Mouse (Mus musculus): Measurements from ENCODE around the gene Lhfpl5. TPM values are rescaled to one million over a fixed set of nuclear protein-coding genes. Genes with fewer than 3 reads are reported as not detected.
A peak's percentile ranks its signal among the peaks of the same experiment; 100 is the strongest.

Gene Lhfpl5
- polyA plus RNA-seq, 1 experiment from 2014 or later, result not detected

- Histone ChIP-seq H3K4me1 (replicated peaks) (peaks cover 50% of the 10 kb centered on the region), H3K9me3 (replicated peaks) (no peaks in the 10 kb centered on the region), H3K9ac (no peak overlapping the region), H3K36me3 (peaks cover 37% of the 10 kb centered on the region), H3K27me3 (no peaks in the 10 kb centered on the region), H3K4me2 (no peak overlapping the region), H3K27ac (no peak overlapping the region), H3K4me3 (replicated peaks) (no peak overlapping the region)
- no peak for DNase-seq
- ATAC-seq (ENCODE audit: low read depth), result no peak
- WGBS (ENCODE audit: insufficient replicate concordance), result 26% methylated on average over 2 of the region's 2 CpGs
These were observed 37.2 kb downstream of the Lhfpl5 start for GRCm38 (mm10) chr17:28612603-28613002.

GRCm38 (mm10) chr17:28613096-28613495 lies 37.7 kb downstream of the Lhfpl5 start:
- ATAC-seq (ENCODE audit: low read depth) (no peak), DNase-seq (no peak)
- no peak overlapping the region for H3K4me3 ChIP-seq (replicated peaks)
- no peak overlapping the region for H3K9ac ChIP-seq
- WGBS (ENCODE audit: insufficient replicate concordance), result 58% methylated on average over 6 of the region's 6 CpGs
- peaks cover 33% of the 10 kb centered on the region for H3K36me3 ChIP-seq
- H3K9me3 ChIP-seq (replicated peaks), result no peaks in the 10 kb centered on the region
- peaks cover 54% of the 10 kb centered on the region for H3K4me1 ChIP-seq (replicated peaks)
- no peak overlapping the region for H3K4me2 ChIP-seq
- H3K27me3 ChIP-seq, result no peaks in the 10 kb centered on the region
- H3K27ac ChIP-seq, result no peak overlapping the region

GRCm38 (mm10) chr17:28615332-28615731 lies 39.9 kb downstream of the Lhfpl5 start:
- Histone ChIP-seq H3K4me1 (replicated peaks) (peaks cover 74% of the 10 kb centered on the region), H3K27ac (no peak overlapping the region), H3K9ac (no peak overlapping the region), H3K27me3 (no peaks in the 10 kb centered on the region), H3K4me3 (replicated peaks) (no peak overlapping the region), H3K4me2 (no peak overlapping the region), H3K9me3 (replicated peaks) (no peaks in the 10 kb centered on the region), H3K36me3 (peaks cover 45% of the 10 kb centered on the region)
- no peak for DNase-seq
- ATAC-seq (ENCODE audit: low read depth), result no peak
- WGBS (ENCODE audit: insufficient replicate concordance), result 88% methylated on average over 4 of the region's 4 CpGs

- ATAC-seq (ENCODE audit: low read depth) (no peak), DNase-seq (no peak)
- Histone ChIP-seq H3K4me1 (replicated peaks) (peaks cover 86% of the 10 kb centered on the region), H3K9me3 (replicated peaks) (no peaks in the 10 kb centered on the region), H3K9ac (peak overlapping the region; percentile 39; the same call in 1 of the 2 replicates), H3K4me2 (peak overlapping the region; percentile 35), H3K27me3 (no peaks in the 10 kb centered on the region), H3K27ac (peak overlapping the region; percentile 63; the same call in 1 of the 2 replicates), H3K4me3 (replicated peaks) (no peak overlapping the region), H3K36me3 (peaks cover 45% of the 10 kb centered on the region)
- 59% methylated on average over 10 of the region's 10 CpGs for WGBS (ENCODE audit: insufficient replicate concordance)
These were observed 42.2 kb downstream of the Lhfpl5 start for GRCm38 (mm10) chr17:28617636-28618035.

GRCm38 (mm10) chr17:28618124-28618523 lies 42.7 kb downstream of the Lhfpl5 start:
- 28% methylated on average over 7 of the region's 7 CpGs for WGBS (ENCODE audit: insufficient replicate concordance)

GRCm38 (mm10) chr17:28618775-28619174 lies 43.3 kb downstream of the Lhfpl5 start:
- peak overlapping the region; percentile 11; the same call in 1 of the 2 replicates for H3K9ac ChIP-seq
- WGBS (ENCODE audit: insufficient replicate concordance), result 82% methylated on average over 1 of the region's 1 CpGs
- H3K9me3 ChIP-seq (replicated peaks), result no peaks in the 10 kb centered on the region
- H3K36me3 ChIP-seq, result peaks cover 42% of the 10 kb centered on the region
- peaks cover 77% of the 10 kb centered on the region for H3K4me1 ChIP-seq (replicated peaks)
- no peak overlapping the region for H3K4me3 ChIP-seq (replicated peaks)
- ATAC-seq (ENCODE audit: low read depth) (no peak), DNase-seq (no peak)
- peak overlapping the region; percentile 63 for H3K27ac ChIP-seq
- no peaks in the 10 kb centered on the region for H3K27me3 ChIP-seq
- H3K4me2 ChIP-seq, result peak overlapping the region; percentile 35

More at GRCm38 (mm10) chr17:28618124-28618523, 42.7 kb downstream of the Lhfpl5 start:
- Histone ChIP-seq H3K4me1 (replicated peaks) (peaks cover 84% of the 10 kb centered on the region), H3K36me3 (peaks cover 45% of the 10 kb centered on the region), H3K27me3 (no peaks in the 10 kb centered on the region), H3K9ac (peak overlapping the region; percentile 39; the same call in 1 of the 2 replicates), H3K27ac (peak overlapping the region; percentile 63), H3K4me3 (replicated peaks) (no peak overlapping the region), H3K4me2 (peak overlapping the region; percentile 35), H3K9me3 (replicated peaks) (no peaks in the 10 kb centered on the region)
- ATAC-seq (ENCODE audit: low read depth), result peak; percentile 64
- DNase-seq, result peak; percentile 44

- DNase-seq (peak; percentile 38), ATAC-seq (ENCODE audit: low read depth) (peak; percentile 62)
- Histone ChIP-seq H3K4me2 (peak overlapping the region; percentile 97), H3K4me1 (replicated peaks) (peaks cover 53% of the 10 kb centered on the region), H3K9me3 (replicated peaks) (no peaks in the 10 kb centered on the region), H3K9ac (peak overlapping the region; percentile 96), H3K27ac (peak overlapping the region; percentile 88), H3K27me3 (no peaks in the 10 kb centered on the region), H3K36me3 (peaks cover 20% of the 10 kb centered on the region), H3K4me3 (replicated peaks) (peak overlapping the region; percentile 96)
- under 1% methylated on average over 77 of the region's 78 CpGs for WGBS (ENCODE audit: insufficient replicate concordance)
These were observed 46.2 kb downstream of the Lhfpl5 start for GRCm38 (mm10) chr17:28621381-28622299.

- Histone ChIP-seq H3K27me3 (no peaks in the 10 kb centered on the region), H3K4me1 (replicated peaks) (peaks cover 48% of the 10 kb centered on the region), H3K9ac (peak within 1 kb of the TSS; percentile 96), H3K27ac (peak within 1 kb of the TSS; percentile 88), H3K9me3 (replicated peaks) (no peaks in the 10 kb centered on the region), H3K4me2 (peak within 1 kb of the TSS; percentile 97), H3K4me3 (replicated peaks) (peak within 1 kb of the TSS; percentile 96), H3K36me3 (peaks cover 17% of the 10 kb centered on the region)
- DNase-seq, result peak; percentile 82
- under 1% methylated on average over 41 of the region's 53 CpGs for WGBS (ENCODE audit: insufficient replicate concordance)
- ATAC-seq (ENCODE audit: low read depth), result peak; percentile 87
These were observed 46.9 kb downstream of the Lhfpl5 start, which contains the start of gene Srpk1 for GRCm38 (mm10) chr17:28622300-28622759. TSS of gene Srpk1 (minus strand) at chr17:28622709.

GRCm38 (mm10) chr17:28624841-28625240 lies 49.4 kb downstream of the Lhfpl5 start:
- H3K4me2 ChIP-seq, result no peak overlapping the region
- H3K9ac ChIP-seq, result no peak overlapping the region
- DNase-seq (no peak), ATAC-seq (ENCODE audit: low read depth) (no peak)
- peaks cover 36% of the 10 kb centered on the region for H3K4me1 ChIP-seq (replicated peaks)
- no peak overlapping the region for H3K27ac ChIP-seq
- WGBS (ENCODE audit: insufficient replicate concordance), result 52% methylated on average over 2 of the region's 2 CpGs
- H3K9me3 ChIP-seq (replicated peaks), result no peaks in the 10 kb centered on the region
- H3K27me3 ChIP-seq, result no peaks in the 10 kb centered on the region
- H3K4me3 ChIP-seq (replicated peaks), result no peak overlapping the region
- H3K36me3 ChIP-seq, result peaks cover 5% of the 10 kb centered on the region

GRCm38 (mm10) chr17:28625327-28625726 lies 49.9 kb downstream of the Lhfpl5 start:
- peaks cover 32% of the 10 kb centered on the region for H3K4me1 ChIP-seq (replicated peaks)
- no peak overlapping the region for H3K4me2 ChIP-seq
- no peaks in the 10 kb centered on the region for H3K27me3 ChIP-seq
- no peaks in the 10 kb centered on the region for H3K36me3 ChIP-seq
- ATAC-seq (ENCODE audit: low read depth) (no peak), DNase-seq (no peak)
- no peak overlapping the region for H3K27ac ChIP-seq
- no peaks in the 10 kb centered on the region for H3K9me3 ChIP-seq (replicated peaks)
- no peak overlapping the region for H3K9ac ChIP-seq
- 80% methylated on average over 15 of the region's 15 CpGs for WGBS (ENCODE audit: insufficient replicate concordance)
- no peak overlapping the region for H3K4me3 ChIP-seq (replicated peaks)

- H3K9me3 ChIP-seq (replicated peaks), result no peaks in the 10 kb centered on the region
- 39% methylated on average over 2 of the region's 2 CpGs for WGBS (ENCODE audit: insufficient replicate concordance)
- no peak overlapping the region for H3K4me3 ChIP-seq (replicated peaks)
- H3K4me1 ChIP-seq (replicated peaks), result peaks cover 19% of the 10 kb centered on the region
- no peak overlapping the region for H3K9ac ChIP-seq
- DNase-seq (no peak), ATAC-seq (ENCODE audit: low read depth) (no peak)
- no peak overlapping the region for H3K27ac ChIP-seq
- no peak overlapping the region for H3K4me2 ChIP-seq
- H3K27me3 ChIP-seq, result no peaks in the 10 kb centered on the region
- H3K36me3 ChIP-seq, result no peaks in the 10 kb centered on the region
These were observed 51.5 kb downstream of the Lhfpl5 start for GRCm38 (mm10) chr17:28626937-28627336.
